Mouse (Mus musculus): ENCODE data around the gene Olfr519. TPM values are rescaled to one million over a fixed set of nuclear protein-coding genes. Genes with fewer than 3 reads are reported as not detected.

The Olfr519 gene
- total RNA-seq (2023), result not detected in 4 replicates

DNA sequence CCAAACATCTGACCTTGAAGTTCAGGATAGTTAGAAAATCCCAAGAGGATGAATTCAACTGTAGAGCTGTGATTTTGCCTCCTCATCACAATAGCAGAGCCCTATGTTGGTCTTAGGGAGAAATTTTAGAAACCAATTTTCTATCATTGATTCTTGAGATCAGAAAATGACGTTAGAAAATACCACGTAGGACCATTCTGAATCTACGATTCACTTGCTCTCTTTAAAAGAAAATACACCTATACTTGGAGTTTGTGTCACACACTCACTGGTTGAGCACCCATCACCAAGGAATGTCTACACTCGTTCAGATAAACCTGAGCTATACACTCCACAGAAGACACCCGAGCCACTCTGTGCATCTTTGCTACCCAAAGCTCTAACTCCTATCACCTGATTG lies at the start of gene Olfr519:
Gene Olfr519 (minus strand): TSS at position 101 of the 400 bp plus-strand sequence.

DNA sequence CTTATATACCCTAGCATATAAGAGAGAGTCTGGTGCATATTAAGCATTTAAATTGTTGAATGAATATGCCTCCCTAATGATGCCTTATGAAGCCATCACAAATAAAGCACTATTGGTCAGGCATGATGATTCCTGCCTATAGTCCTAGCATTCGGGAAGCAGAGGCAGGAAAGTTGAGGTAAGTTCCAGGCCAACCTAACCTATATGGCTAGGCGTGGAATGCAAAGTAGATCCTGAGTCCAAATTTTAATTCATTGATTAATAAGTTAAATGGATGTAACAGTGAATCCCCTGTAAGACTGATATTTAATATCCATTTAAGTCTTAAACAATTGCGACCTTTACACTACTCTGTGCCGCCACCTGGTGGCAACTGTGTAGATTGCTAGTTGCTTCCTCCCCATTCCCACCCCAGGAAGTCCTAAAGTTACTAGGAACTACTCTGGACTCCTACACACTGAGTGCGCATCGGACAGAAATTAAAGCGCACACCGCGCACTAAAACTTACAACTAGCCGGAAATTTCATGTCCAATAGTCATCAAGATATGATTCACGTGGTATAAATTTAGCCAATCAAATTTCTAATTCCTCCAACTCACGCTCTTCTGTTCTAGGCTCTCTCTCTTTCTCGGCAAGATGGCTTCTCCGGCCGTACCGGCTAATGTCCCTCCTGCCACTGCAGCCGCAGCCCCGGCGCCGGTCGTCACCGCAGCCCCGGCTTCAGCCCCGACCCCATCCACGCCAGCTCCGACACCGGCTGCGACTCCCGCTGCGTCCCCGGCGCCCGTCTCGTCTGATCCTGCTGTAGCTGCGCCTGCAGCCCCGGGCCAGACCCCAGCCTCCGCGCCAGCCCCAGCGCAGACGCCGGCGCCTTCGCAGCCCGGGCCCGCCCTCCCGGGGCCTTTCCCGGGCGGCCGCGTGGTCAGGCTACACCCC lies 39.8 kb upstream of the Olfr519 start, which contains the start of gene Eif3f:
Gene Eif3f (plus strand): TSS at position 624 of the 938 bp plus-strand sequence.

DNA sequence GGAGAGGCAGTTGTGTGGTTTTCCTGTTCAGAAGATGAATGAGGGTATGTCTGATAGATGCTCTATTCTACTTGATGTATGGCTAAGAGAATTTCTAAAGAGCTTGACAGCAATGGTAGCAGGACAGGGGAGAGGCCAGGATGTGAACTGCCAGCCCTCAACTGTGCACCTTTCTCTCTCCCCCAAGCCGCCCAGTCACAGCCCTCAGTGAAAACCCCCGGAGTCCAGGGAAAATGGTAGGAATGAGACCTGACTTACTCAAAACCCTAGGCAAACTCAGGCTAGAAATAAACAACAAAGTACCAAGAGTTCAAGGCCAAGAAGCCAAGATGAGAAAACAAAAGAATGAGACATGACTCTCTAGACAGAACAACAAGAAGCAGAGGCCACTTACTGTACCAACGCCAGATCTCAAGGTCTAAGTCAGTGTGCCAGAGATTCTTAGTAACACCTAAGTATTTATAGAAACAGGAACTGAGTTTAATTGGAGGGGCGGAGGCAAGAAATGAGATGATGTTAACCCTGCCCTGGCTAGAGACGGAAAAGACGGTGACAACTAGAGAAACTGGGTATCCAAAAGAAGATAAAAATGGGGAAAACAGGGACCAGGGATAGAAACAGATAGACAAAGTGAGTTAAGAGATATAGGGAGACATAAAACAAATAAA lies 35.6 kb upstream of the Olfr519 start, which contains the start of gene Nlrp10:
Gene Nlrp10 (minus strand): TSS at position 453 of the 668 bp plus-strand sequence.

DNA sequence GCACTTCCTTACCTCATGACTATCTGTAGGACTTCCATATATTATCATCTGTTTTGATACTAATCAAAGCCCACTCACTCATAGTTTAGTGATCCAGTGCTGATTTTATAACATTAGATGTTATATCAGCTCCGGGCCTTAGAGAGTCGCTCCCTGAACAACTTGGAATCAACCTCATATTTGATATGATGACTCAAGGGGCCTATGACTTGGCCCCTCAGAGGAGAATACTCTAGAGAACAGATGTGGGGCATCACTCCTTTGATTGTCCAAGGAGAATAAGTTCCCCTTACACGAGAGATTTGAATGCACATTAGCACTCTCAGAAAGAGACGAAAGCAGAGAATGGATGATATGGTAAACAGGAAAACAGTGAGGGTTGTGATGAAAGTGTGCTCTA lies 9.3 kb downstream of the Olfr519 start, which contains the start of gene Olfr518:
Gene Olfr518 (minus strand): TSS at position 101 of the 400 bp plus-strand sequence.

DNA sequence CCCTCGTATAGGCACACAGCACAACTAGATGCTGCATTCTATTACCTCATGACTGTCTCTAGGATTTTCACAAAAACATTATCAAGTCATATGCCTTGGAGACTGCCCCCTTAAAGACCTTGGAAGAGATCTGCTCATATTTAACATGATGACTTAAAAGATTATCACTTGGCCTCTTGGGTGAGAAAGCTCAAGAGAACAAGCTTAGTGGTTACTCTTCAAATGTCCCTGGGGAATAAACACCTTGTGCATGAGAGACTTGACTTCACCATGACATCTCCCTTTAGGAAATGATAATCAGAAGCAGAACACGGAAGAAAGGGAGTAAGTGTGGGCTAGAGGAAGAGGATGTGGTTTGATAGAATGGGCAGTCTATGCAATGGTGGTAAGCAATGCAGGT lies 21.9 kb downstream of the Olfr519 start, which contains the start of gene Olfr517:
Gene Olfr517 (minus strand): TSS at position 101 of the 400 bp plus-strand sequence.

DNA sequence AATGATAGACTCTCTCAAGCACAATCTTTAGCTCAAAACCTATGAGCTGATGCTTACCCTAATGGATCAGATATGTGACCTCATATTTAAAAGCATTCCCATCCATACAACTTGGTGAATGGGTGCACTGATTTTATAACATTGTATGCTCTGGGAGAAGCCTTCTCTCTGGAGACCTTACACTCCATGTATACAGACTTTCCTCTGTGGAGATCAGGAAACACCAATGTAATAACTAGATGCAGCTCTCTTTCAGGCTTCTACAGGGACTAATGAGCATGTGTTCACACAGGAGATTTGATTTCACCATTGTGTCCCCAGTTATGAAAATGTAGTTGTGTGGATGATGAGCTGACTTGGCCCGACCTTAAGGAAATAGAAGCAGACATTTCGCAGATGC lies 43.8 kb downstream of the Olfr519 start, which contains the start of gene Olfr516:
Gene Olfr516 (minus strand): TSS at position 101 of the 400 bp plus-strand sequence.

Other genes starting within 250 kb of the Olfr519 start
- gene Olfr509, start 242.5 kb downstream of the Olfr519 start, total RNA-seq (2023), result 0.15 TPM in 1 of 4 replicates, not detected in the others
- gene Olfr510, start 228.0 kb downstream of the Olfr519 start, total RNA-seq (2023), result not detected in 4 replicates
- gene Olfr512, start 181.1 kb downstream of the Olfr519 start, total RNA-seq (2023), result not detected in 4 replicates
- not detected in 4 replicates for gene Olfr513, start 143.4 kb downstream of the Olfr519 start, total RNA-seq (2023)
- gene Olfr514, start 68.4 kb downstream of the Olfr519 start, total RNA-seq (2023), result not detected in 4 replicates
- gene Olfr516, start 43.9 kb downstream of the Olfr519 start, total RNA-seq (2023), result not detected in 4 replicates
- not detected in 4 replicates for gene Olfr517, start 22.0 kb downstream of the Olfr519 start, total RNA-seq (2023)
- not detected in 4 replicates for gene Olfr518, start 9.4 kb downstream of the Olfr519 start, total RNA-seq (2023)
- 3.3 to 5.3 TPM (median 4.7 TPM) in 4 replicates for gene Nlrp10, start 35.8 kb upstream of the Olfr519 start, total RNA-seq (2023)
- gene Eif3f, start 40.0 kb upstream of the Olfr519 start, total RNA-seq (2023), result 241 to 271 TPM (median 255 TPM) in 4 replicates
- 2.7 to 4.5 TPM (median 4.1 TPM) in 4 replicates for gene Tub, start 55.9 kb upstream of the Olfr519 start, total RNA-seq (2023)
- 0.21 to 0.36 TPM (median 0.34 TPM) in 3 of 4 replicates, not detected in the other for gene Ric3, start 188.9 kb upstream of the Olfr519 start, total RNA-seq (2023)

All from B cell, adult 62 days (primary cell).